Mouse (Mus musculus) WW6 (cell line): ENCODE measurements around the gene Rictor.
"Not testable (repeated sequence)": the region's sequence is repeated elsewhere in the genome, so short reads cannot be mapped to it uniquely, and the experiment has no call there.

Experiments
- DNase-seq: peaks from one replicate; pipeline ENCODE4 v3.0.0-alpha.2; 2013; ENCODE audit warnings: low read depth, low spot score

Rictor gene

GRCm38 (mm10) chr15:6733076-6733475 is 24.9 kb downstream of the Rictor start:
- DNase-seq, result no peak

DNA sequence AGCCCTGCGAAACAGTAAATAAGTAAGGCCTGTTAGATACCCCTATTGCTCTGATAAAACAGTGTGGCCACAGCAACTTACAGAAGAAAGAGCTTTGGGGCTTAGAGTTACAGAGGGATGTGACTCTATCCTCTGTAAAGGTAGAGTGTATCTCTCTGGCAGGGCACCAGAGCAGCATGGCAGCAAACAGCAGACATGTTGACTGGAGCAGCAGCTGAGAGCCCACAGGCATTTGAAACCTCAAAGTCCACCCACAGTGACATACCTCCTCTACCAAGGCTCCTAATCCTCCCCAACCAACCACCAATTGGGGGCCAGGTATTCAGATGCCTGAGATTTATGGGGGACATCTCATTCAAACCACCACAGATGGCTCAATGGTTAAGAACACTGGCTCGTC is 31.0 kb downstream of the Rictor start:
- DNase-seq, result no peak

- DNase-seq, result no peak
These were observed 34.3 kb downstream of the Rictor start for GRCm38 (mm10) chr15:6742337-6743025.

- no peak for DNase-seq
These were observed 35.5 kb downstream of the Rictor start for GRCm38 (mm10) chr15:6743723-6744122.

DNA sequence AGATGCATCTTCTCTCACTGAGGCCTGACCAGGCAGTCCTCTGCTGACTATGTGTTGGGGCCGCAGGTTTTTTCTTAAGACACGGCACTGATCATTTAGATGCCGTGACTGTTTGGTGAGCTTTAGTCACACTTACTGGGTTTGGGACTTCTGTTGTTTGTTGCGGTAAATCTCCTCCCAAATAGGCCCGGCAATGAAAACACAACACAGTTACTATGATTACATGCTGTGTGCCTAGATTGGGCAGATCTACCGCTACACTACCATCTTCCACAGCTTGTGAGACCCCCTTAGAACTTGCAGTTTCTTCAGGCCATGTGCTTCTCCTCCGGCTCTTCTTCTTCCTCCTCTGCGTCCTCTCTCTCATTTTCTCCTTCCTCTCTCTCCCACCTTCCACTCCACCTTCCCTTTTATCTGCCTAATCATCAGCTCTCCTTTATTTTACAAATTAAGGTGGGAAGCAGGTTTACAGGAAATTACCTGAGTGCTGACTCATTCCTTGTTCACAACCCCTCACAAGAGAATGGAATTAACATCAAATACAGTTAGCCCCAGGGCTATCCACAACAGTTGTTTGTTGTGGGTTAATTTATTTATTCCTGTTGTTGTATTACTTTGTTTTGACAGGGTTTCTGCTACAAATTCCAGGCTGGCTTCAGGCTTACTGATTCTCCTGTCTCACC is 38.3 kb downstream of the Rictor start:
- DNase-seq, result not testable (repeated sequence)

DNA sequence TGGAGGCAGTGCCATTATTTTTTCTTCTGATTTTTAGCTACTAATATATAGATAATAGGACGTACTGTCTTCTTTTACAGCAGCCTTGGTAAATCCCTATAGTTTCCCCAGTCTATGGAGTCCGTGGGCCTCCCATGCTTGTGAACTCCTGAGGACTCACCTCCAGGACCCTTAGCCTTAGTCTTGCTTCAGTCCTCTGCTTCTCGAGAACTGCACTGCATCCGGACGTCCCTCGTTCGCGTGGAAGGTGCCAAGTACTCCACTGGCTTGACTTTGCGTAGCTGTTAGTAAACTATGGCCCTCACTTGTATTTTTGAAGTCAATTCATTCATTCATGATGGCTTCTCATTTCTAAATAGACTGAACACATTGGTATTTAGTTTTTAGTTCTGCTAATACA is 38.8 kb downstream of the Rictor start:
- DNase-seq, result no peak

- DNase-seq, result no peak
These were observed 46.2 kb downstream of the Rictor start for GRCm38 (mm10) chr15:6754400-6754799.

DNA sequence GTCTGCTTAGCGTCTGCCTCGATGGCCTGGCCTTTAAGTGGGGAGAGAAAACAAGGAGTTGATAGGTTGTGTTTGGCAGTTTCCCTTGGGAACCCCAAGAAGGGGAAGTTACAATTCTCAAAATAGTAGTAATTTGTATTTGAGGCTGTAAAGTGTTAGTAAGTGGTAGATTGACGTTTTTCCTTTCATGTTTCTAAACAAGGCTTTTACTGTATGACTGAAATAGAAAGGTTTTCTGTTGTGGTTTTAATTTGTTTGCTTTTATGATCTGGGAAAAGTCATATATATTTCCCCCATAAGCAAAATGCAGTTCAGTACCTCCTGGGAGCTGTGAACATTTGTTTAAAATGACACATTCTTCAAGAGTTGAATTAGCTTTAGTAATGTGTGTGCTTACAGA is 64.1 kb downstream of the Rictor start:
- DNase-seq, result no peak

GRCm38 (mm10) chr15:6786212-6786611 is 78.0 kb downstream of the Rictor start:
- no peak for DNase-seq

DNA sequence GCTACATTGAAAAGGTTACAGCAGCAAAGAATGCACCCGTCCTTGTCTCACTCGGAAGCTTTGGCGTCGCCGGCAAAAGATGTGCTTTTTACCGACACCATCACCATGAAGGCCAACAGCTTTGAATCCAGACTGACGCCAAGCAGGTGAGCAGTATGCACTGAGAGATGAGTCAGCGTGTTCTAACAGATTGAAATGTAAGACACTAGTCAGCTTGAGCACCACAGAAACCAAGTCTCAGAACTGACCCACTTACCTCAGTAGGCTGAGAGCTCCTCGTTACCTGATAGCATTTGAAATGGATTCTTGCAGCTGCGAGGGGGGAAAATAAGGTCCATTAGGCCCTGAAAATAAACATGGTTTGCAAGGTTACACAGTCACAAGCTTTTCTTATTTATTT is 79.1 kb downstream of the Rictor start:
- no peak for DNase-seq

DNA sequence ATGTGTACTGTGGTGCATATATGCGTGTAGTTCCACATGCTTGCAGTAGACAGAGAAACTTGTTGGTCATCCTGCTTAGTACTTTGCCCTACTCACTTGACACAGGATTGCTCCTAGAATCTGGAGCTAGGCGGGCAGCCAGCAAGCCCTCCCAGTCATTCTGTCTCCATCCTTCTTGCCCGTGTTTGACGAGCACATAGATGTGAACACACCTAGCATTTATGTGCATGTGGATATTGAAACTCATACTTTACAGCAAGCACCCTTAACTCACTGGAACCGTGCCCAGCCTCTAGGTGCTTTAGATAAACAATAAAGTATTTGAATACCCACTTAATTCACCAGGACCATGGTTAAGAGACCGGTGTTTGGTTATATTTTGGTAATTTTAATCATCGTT is 81.8 kb downstream of the Rictor start:
- no peak for DNase-seq

DNA sequence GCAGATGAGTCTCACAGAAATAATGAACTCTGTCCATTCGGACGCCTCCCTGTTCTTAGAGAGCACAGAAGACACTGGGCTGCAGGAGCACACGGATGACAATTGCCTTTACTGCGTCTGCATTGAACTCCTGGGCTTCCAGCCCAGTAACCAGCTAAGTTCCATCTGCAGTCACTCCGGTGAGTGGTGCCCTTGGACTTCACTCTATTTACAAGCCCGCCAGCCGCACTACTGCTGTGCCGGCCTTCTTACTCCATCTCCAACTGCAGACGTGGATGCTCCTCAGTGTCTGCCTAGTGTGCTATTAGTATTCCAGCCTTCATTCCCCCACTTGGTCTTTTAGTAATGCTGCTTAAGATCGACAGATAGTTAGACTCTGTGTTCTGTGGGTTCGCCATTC is 83.5 kb downstream of the Rictor start:
- DNase-seq, result no peak

DNA sequence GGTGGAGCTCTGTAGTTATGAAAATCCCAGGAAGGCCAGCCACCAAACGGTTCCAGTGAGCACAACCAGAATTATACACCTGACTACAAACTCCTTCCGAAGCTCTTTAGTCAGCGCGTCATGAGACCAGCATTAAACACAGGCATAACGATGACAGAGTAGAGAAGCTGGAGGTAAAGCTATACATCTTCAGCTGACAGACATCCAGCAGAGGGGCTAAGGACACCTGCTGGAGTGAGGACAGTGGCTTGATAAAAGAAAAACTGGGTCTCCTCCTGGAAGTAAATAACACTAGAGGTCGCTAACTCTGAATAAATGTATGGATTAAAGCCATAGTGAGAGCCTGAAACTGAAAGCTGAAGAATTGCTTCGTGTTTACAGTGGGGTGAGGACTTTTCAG is 84.7 kb downstream of the Rictor start:
- no peak for DNase-seq

DNA sequence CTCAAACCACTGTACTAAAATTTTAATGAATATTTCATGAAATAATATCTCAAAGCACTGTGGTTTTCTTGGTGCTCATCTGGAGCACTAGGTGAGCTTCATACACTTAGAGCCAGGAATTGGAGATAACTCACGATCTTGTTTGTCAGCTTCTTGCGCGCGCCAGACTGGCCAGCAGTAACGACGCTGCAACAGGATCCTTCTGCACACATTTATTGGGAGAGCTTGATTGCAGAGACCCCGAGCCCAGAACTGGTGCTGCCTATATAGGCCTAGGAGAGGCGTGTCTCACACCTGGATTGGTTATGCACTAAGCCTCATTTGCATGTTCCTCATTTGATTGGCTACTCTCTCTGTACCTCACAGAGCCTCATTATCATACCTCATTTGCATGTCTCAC is 93.0 kb downstream of the Rictor start:
- DNase-seq, result not testable (repeated sequence)

- DNase-seq, result no peak
These were observed 107.6 kb downstream of the Rictor start for GRCm38 (mm10) chr15:6815807-6816206.

GRCm38 (mm10) chr15:6840199-6840598 is 132.0 kb downstream of the Rictor start:
- DNase-seq, result no peak

DNA sequence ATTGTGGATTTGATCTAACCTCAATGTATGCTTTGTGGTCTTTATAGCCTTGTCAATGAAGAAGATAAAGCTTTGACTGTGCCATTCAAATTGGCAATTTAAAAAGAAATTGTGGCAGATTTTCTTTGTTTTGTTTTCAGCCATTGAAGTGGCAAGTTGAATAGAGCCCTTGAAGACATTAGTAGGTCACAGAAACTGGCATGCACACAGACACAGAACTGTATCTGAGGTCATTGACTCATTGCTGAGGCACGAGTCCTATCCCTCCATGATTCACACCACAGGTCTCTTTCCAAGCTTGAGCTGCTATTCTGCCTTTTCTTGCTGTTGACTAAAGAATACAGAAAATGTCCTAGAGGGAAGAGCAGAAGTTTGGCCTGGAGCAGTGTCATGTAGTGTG is 141.7 kb downstream of the Rictor start:
- DNase-seq, result no peak
